Mouse (Mus musculus) gastrocnemius, adult 2 months (tissue): Measurements from ENCODE around the gene Sbf2. TPM values are rescaled to one million over a fixed set of nuclear protein-coding genes. Genes with fewer than 3 reads are reported as not detected.
"Not testable (repeated sequence)": the region's sequence is repeated elsewhere in the genome, so short reads cannot be mapped to it uniquely, and the experiment has no call there.

Source experiments
- DNase-seq: peaks from one replicate; pipeline ENCODE4 v3.0.0; 2022
- H3K27ac ChIP-seq: fragments of 200-600 bp; 2 replicates; pipeline ENCODE4 v1.8.1; 2022; ENCODE audit warnings: mild to moderate bottlenecking
- H3K4me3 ChIP-seq: fragments of 200-600 bp; 2 replicates; pipeline ENCODE4 v1.8.1; 2022; ENCODE audit warnings: mild to moderate bottlenecking, moderate library complexity
- CTCF ChIP-seq: fragments of 200-600 bp; IDR thresholded peaks from 2 replicates; pipeline ENCODE4 v1.8.1; 2022; ENCODE audit warnings: antibody characterized with exemption, mild to moderate bottlenecking, moderate library complexity
- intact Hi-C: fragments of 180-260 bp; cut with DNase I; formaldehyde crosslinking; loops from one replicate; pipeline ENCODE4 v1.15.1; 2025
- total RNA-seq, 2 experiments: library from RNA; stranded (reverse); gene quantifications; 2 replicates each; pipeline ENCODE4 v1.2.3; 2021

Gene Sbf2
- total RNA-seq, 2 experiments from 2014 or later, result 11.2 to 14.8 TPM

GRCm38 (mm10) chr7:110645859-110646258 is 31.1 kb upstream of the Sbf2 start:
- DNase-seq, result no peak
- intact Hi-C loops, result loop anchor here (1.0 to 5.0 kb wide), 3 partner anchors 16 to 359 kb away; no protein-coding TSS in a partner anchor
- H3K4me3 ChIP-seq, result no peak overlapping the region
- no peak for TF ChIP-seq CTCF
- peak overlapping the region; percentile 12; the same call in 1 of the 2 replicates for H3K27ac ChIP-seq

GRCm38 (mm10) chr7:110645311-110645710 is 30.6 kb upstream of the Sbf2 start:
- TF ChIP-seq CTCF, result peak; percentile 79
- intact Hi-C loops, result loop anchor here (1.0 to 5.0 kb wide), 3 partner anchors 15 to 359 kb away; no protein-coding TSS in a partner anchor
- Histone ChIP-seq H3K27ac (peak overlapping the region; percentile 44), H3K4me3 (no peak overlapping the region; the same call in 1 of the 2 replicates)
- DNase-seq, result peak; percentile 59

- intact Hi-C loops, DNase-seq, H3K4me3 ChIP-seq, H3K27ac ChIP-seq: not testable (repeated sequence)
Observed at GRCm38 (mm10) chr7:110639958-110640357, 25.2 kb upstream of the Sbf2 start.

GRCm38 (mm10) chr7:110639291-110639915 is 24.7 kb upstream of the Sbf2 start:
- no peak for TF ChIP-seq CTCF
- DNase-seq, result no peak
- Histone ChIP-seq H3K27ac (no peak overlapping the region), H3K4me3 (no peak overlapping the region)
- intact Hi-C loops, result no loop called here

- DNase-seq, result no peak
- Histone ChIP-seq H3K4me3 (no peak overlapping the region), H3K27ac (no peak overlapping the region)
- intact Hi-C loops, result no loop called here
- no peak for TF ChIP-seq CTCF
Observed at GRCm38 (mm10) chr7:110638305-110639110, 23.8 kb upstream of the Sbf2 start.

GRCm38 (mm10) chr7:110636559-110636958 is 21.8 kb upstream of the Sbf2 start:
- no peak overlapping the region for H3K4me3 ChIP-seq
- no peak for TF ChIP-seq CTCF
- intact Hi-C loops, result no loop called here
- H3K27ac ChIP-seq, result no peak overlapping the region
- DNase-seq, result no peak

- DNase-seq, result no peak
- no peak overlapping the region for H3K27ac ChIP-seq
- no peak for TF ChIP-seq CTCF
- no peak overlapping the region for H3K4me3 ChIP-seq
- intact Hi-C loops, result no loop called here
Observed at GRCm38 (mm10) chr7:110635929-110636328, 21.2 kb upstream of the Sbf2 start.

- intact Hi-C loops, result loop anchor here (2.0 kb wide), 1 partner anchor 199 kb away; no protein-coding TSS in a partner anchor
- no peak for DNase-seq
- peak overlapping the region; percentile 77 for H3K4me3 ChIP-seq
- H3K27ac ChIP-seq, result peak overlapping the region; percentile 73
- no peak for TF ChIP-seq CTCF
Observed at GRCm38 (mm10) chr7:110631136-110631888, 16.6 kb upstream of the Sbf2 start.

GRCm38 (mm10) chr7:110629892-110630666 is 15.4 kb upstream of the Sbf2 start:
- intact Hi-C loops, result loop anchor here (1.0 to 2.0 kb wide), 4 partner anchors 15 to 343 kb away; no protein-coding TSS in a partner anchor
- TF ChIP-seq CTCF, result no peak; the same call in 1 of the 2 replicates
- Histone ChIP-seq H3K4me3 (peak overlapping the region; percentile 77), H3K27ac (peak overlapping the region; percentile 73)
- DNase-seq, result peak; percentile 90

GRCm38 (mm10) chr7:110628611-110629354 is 14.1 kb upstream of the Sbf2 start:
- TF ChIP-seq CTCF, result peak; percentile 27; the same call in 1 of the 2 replicates
- DNase-seq, result peak; percentile 65
- Histone ChIP-seq H3K27ac (peak overlapping the region; percentile 80), H3K4me3 (peak overlapping the region; percentile 77)
- intact Hi-C loops, result no loop called here

GRCm38 (mm10) chr7:110628273-110628600 is 13.5 kb upstream of the Sbf2 start:
- DNase-seq, result peak; percentile 28
- intact Hi-C loops, result no loop called here
- Histone ChIP-seq H3K4me3 (peak overlapping the region; percentile 77), H3K27ac (peak overlapping the region; percentile 80)
- no peak for TF ChIP-seq CTCF
